Comparison of ENCODE assay signal across 23 mouse cellular contexts in genomic region chr13:25105671-25106070, GRCm38 (mm10). TPM values are rescaled to one million over a fixed set of nuclear protein-coding genes. Genes with fewer than 3 reads are reported as not detected.
DNase-seq lines count a peak whose midpoint lies in the region; ATAC-seq and TF ChIP-seq lines count a peak whose summit lies in the region.
"Had no signal": no experiment of that assay in that cellular context is flagged by ENCODE, and none has a peak within 500 bp of the region (broad histone marks: within the 10 kb centered on the region; RNA-seq: fewer than 3 reads in every experiment).

No protein-coding gene starts in this region.

- H3K9me3 ChIP-seq in kidney, embryonic 15.5 days (replicated peaks), result no peaks in the 10 kb centered on the region
- H3K9me3 ChIP-seq: embryonic facial prominence, embryonic 12.5 days; forebrain, embryonic 15.5 days; heart, embryonic 12.5 days had no signal

- H3K4me1 ChIP-seq in kidney, adult 2 months (ENCODE audit: control insufficient read depth, insufficient read depth, low read length), result peaks cover 10% of the 10 kb centered on the region
- H3K4me1 ChIP-seq in kidney, embryonic 15.5 days, result peaks cover 25% of the 10 kb centered on the region
- H3K4me1 ChIP-seq: embryonic facial prominence, embryonic 12.5 days; forebrain, embryonic 15.5 days had no signal

- no peak for TF ChIP-seq POLR2A in kidney, adult 2 months (IDR thresholded peaks at IDR 0.05; ENCODE audit: low read depth, low read length)

- DNase-seq in Muller cell, postnatal 12 days (ENCODE audit: inconsistent ontology term), result peak; percentile 23
- DNase-seq in kidney, adult 2 months, result peak; percentile 74
- DNase-seq in kidney, postnatal 14 days, result peak; percentile 75
- DNase-seq in frontal cortex, postnatal 10 days (ENCODE audit: low spot score in 2 of 2), result no peak
- no peak for DNase-seq in layer of hippocampus, adult 11-12 months (ENCODE audit: low spot score)
- DNase-seq in heart, postnatal 4 days, result no peak
- DNase-seq: adrenal gland, postnatal 14 days; cerebellum, adult 11-12 months; cerebellum, adult 9-10 months; cerebellum, postnatal 25 days; gastrocnemius, postnatal 25 days had no signal

- H3K4me2 ChIP-seq in kidney, embryonic 15.5 days, result no peak overlapping the region
- H3K4me2 ChIP-seq: embryonic facial prominence, embryonic 12.5 days; forebrain, embryonic 15.5 days; heart, embryonic 12.5 days had no signal

- no peak overlapping the region for H3K27ac ChIP-seq in kidney, adult 2 months (ENCODE audit: insufficient read depth, low read depth, low read length)
- peak overlapping the region; percentile 79 for H3K27ac ChIP-seq in kidney, embryonic 15.5 days
- H3K27ac ChIP-seq: embryonic facial prominence, embryonic 12.5 days; forebrain, embryonic 15.5 days had no signal

- TF ChIP-seq CTCF in kidney, adult 2 months (conservative IDR thresholded peaks at IDR 0.05; ENCODE audit: insufficient read depth, insufficient read length, low read depth, low read length), result no peak

- no peak overlapping the region for H3K9ac ChIP-seq in kidney, embryonic 15.5 days
- H3K9ac ChIP-seq: embryonic facial prominence, embryonic 12.5 days; forebrain, embryonic 15.5 days; heart, embryonic 12.5 days had no signal

- H3K4me3 ChIP-seq in kidney, adult 2 months (ENCODE audit: insufficient read depth, low read depth, low read length), result no peak overlapping the region
- H3K4me3 ChIP-seq in kidney, embryonic 15.5 days (replicated peaks), result no peak overlapping the region
- H3K4me3 ChIP-seq: embryonic facial prominence, embryonic 12.5 days; forebrain, embryonic 15.5 days; heart, embryonic 12.5 days had no signal

- H3K27me3 ChIP-seq in kidney, adult 2 months (replicated peaks; ENCODE audit: control insufficient read depth, insufficient read depth, low read length), result no peaks in the 10 kb centered on the region
- no peaks in the 10 kb centered on the region for H3K27me3 ChIP-seq in kidney, embryonic 15.5 days
- H3K27me3 ChIP-seq: embryonic facial prominence, embryonic 12.5 days; forebrain, embryonic 15.5 days; heart, embryonic 12.5 days; Patski had no signal

- no peaks in the 10 kb centered on the region for H3K36me3 ChIP-seq in kidney, adult 2 months (ENCODE audit: control insufficient read depth, insufficient read depth, low read length)
- H3K36me3 ChIP-seq in kidney, embryonic 15.5 days, result no peaks in the 10 kb centered on the region
- H3K36me3 ChIP-seq: embryonic facial prominence, embryonic 12.5 days; forebrain, embryonic 15.5 days; heart, embryonic 12.5 days had no signal

- ATAC-seq in kidney, embryonic 15.5 days (replicated peaks; ENCODE audit: low FRiP score), result no peak
- ATAC-seq in inflammation-experienced regulatory T-cells, adult 6 months, result no peak
- ATAC-seq: activated CD4-positive, CD25-positive, alpha-beta regulatory T cell, adult 4 months; forebrain, embryonic 15.5 days had no signal

RNA-seq across cellular contexts. Expression of gene Dcdc2a, which starts 49.9 kb away (rescaled TPM):
- polyA plus RNA-seq in kidney, adult 2 months (2012; rRNA removed), result 1.4 and 1.6 TPM in 2 replicates
- polyA plus RNA-seq in kidney, embryonic 15.5 days (2015; fragmentation: Nextera tagmentation; extraction: Ambion mirVana), result 40.0 and 45.1 TPM in 2 replicates
- polyA plus RNA-seq in inflammation-experienced regulatory T-cells, adult 6 months (2017; shearing (Covaris generic)), result not detected
- under 1 TPM; 0.05 to 0.11 TPM for total RNA-seq in heart, postnatal 4 days (2021)
- total RNA-seq: gastrocnemius, postnatal 25 days; granulocyte monocyte progenitor cell, adult 5-6 weeks; heart, adult 8-10 months; heart, postnatal 25 days; MEL had no signal
- polyA plus RNA-seq: activated CD4-positive, CD25-positive, alpha-beta regulatory T cell, adult 4 months; C2C12 had no signal

Comparison
In these comparisons a context has a peak if more than half of its experiments do, and no peak if none do; other contexts are left out.
1. RNA of gene Dcdc2a, which starts 49.9 kb away (polyA plus RNA-seq): 40.0 to 45.1 TPM in kidney, embryonic 15.5 days; 1.4 to 1.6 TPM in kidney, adult 2 months and not detected in inflammation-experienced regulatory T-cells, adult 6 months; every median in the first group is over 10 times any median in the second.
2. DNase-seq: peak in Muller cell, postnatal 12 days (single experiment), kidney, adult 2 months (single experiment) and kidney, postnatal 14 days (single experiment); none in frontal cortex, postnatal 10 days (0 of 2), layer of hippocampus, adult 11-12 months (single experiment) and heart, postnatal 4 days (single experiment).